Mouse (Mus musculus) kidney, embryonic 15.5 days (tissue): Measurements from ENCODE around the gene Pacsin2. TPM values are rescaled to one million over a fixed set of nuclear protein-coding genes. Genes with fewer than 3 reads are reported as not detected.
"Not testable (repeated sequence)": the region's sequence is repeated elsewhere in the genome, so short reads cannot be mapped to it uniquely, and the experiment has no call there.

Experiments
- ATAC-seq: fragments of 200-750 bp; cut with Nextera tagmentation; replicated peaks from 2 replicates; pipeline ENCODE4 v1.8.0; 2017; ENCODE audit warnings: moderate TSS enrichment; ENCODE audit not compliant: low FRiP score
- H3K27ac ChIP-seq: fragments of 300-500 bp; sonication (generic); 2 replicates; pipeline ENCODE4 v1.5.1; 2015; ENCODE audit warnings: mild to moderate bottlenecking, inconsistent platforms
- H3K27me3 ChIP-seq: fragments of 300-500 bp; sonication (generic); 2 replicates; pipeline ENCODE4 v1.6.1; 2015; ENCODE audit warnings: inconsistent platforms
- H3K36me3 ChIP-seq: fragments of 300-500 bp; sonication (generic); 2 replicates; pipeline ENCODE4 v1.6.1; 2015; ENCODE audit warnings: inconsistent platforms
- H3K4me1 ChIP-seq: fragments of 300-500 bp; sonication (generic); 2 replicates; pipeline ENCODE4 v1.6.1; 2015; ENCODE audit warnings: inconsistent platforms
- H3K4me2 ChIP-seq: fragments of 300-500 bp; sonication (generic); 2 replicates; pipeline ENCODE4 v1.6.1; 2015; ENCODE audit warnings: moderate library complexity, mild to moderate bottlenecking, inconsistent platforms
- H3K4me3 ChIP-seq: fragments of 300-500 bp; sonication (generic); replicated peaks from 2 replicates; pipeline ENCODE4 v1.5.1; 2015; ENCODE audit warnings: mild to moderate bottlenecking, inconsistent platforms
- H3K9ac ChIP-seq: fragments of 300-500 bp; sonication (generic); 2 replicates; pipeline ENCODE4 v1.6.1; 2015; ENCODE audit warnings: mild to moderate bottlenecking, inconsistent platforms
- H3K9me3 ChIP-seq: fragments of 300-500 bp; sonication (generic); replicated peaks from 2 replicates; pipeline ENCODE4 v1.6.1; 2016; ENCODE audit warnings: inconsistent platforms
- WGBS: fragments of 180-500 bp; shearing (Covaris S2); methylation state at CpG from one replicate; pipeline ENCODE4 v1.1.7; 2015; ENCODE audit warnings: mixed read lengths; 5-methylcytosine and 5-hydroxymethylcytosine counted together
- polyA plus RNA-seq: library from polyadenylated mRNA; unstranded; fragments of >200 nt; fragmentation: Nextera tagmentation; extraction: Ambion mirVana; gene quantifications from 2 replicates; pipeline ENCODE4 v1.2.1, GENCODE M21; 2015

The Pacsin2 gene
- polyA plus RNA-seq, 1 experiment from 2014 or later = 76.4 TPM

- Histone ChIP-seq H3K36me3 (peaks cover 3% of the 10 kb centered on the region; the same call in 1 of the 2 replicates), H3K9me3 (no peaks in the 10 kb centered on the region), H3K27ac (peak overlapping the region; percentile 39; the same call in 1 of the 2 replicates), H3K4me3 (no peak overlapping the region), H3K27me3 (no peaks in the 10 kb centered on the region), H3K9ac (no peak overlapping the region), H3K4me1 (peaks cover 14% of the 10 kb centered on the region; the same call in 1 of the 2 replicates), H3K4me2 (no peak overlapping the region)
- ATAC-seq = no peak
- WGBS = 79% methylated on average over 4 of the region's 4 CpGs
These were observed 52.8 kb downstream of the Pacsin2 start for GRCm38 (mm10) chr15:83411616-83412015.

GRCm38 (mm10) chr15:83410735-83411134 lies 53.7 kb downstream of the Pacsin2 start:
- no peak for ATAC-seq
- no peaks in the 10 kb centered on the region for H3K27me3 ChIP-seq
- WGBS = 75% methylated on average over 4 of the region's 4 CpGs
- no peak overlapping the region for H3K27ac ChIP-seq
- H3K36me3 ChIP-seq = peaks cover 3% of the 10 kb centered on the region; the same call in 1 of the 2 replicates
- peaks cover 14% of the 10 kb centered on the region; the same call in 1 of the 2 replicates for H3K4me1 ChIP-seq
- no peak overlapping the region for H3K9ac ChIP-seq
- H3K4me3 ChIP-seq = no peak overlapping the region
- H3K4me2 ChIP-seq = no peak overlapping the region
- no peaks in the 10 kb centered on the region for H3K9me3 ChIP-seq

- no peaks in the 10 kb centered on the region for H3K27me3 ChIP-seq
- 44% methylated on average over 6 of the region's 6 CpGs for WGBS
- H3K9ac ChIP-seq = no peak overlapping the region
- peaks cover 3% of the 10 kb centered on the region; the same call in 1 of the 2 replicates for H3K36me3 ChIP-seq
- no peak overlapping the region for H3K4me2 ChIP-seq
- no peaks in the 10 kb centered on the region for H3K9me3 ChIP-seq
- no peak overlapping the region for H3K4me3 ChIP-seq
- H3K27ac ChIP-seq = no peak overlapping the region
- ATAC-seq = no peak
- peaks cover 12% of the 10 kb centered on the region; the same call in 1 of the 2 replicates for H3K4me1 ChIP-seq
These were observed 54.1 kb downstream of the Pacsin2 start for GRCm38 (mm10) chr15:83410270-83410669.

GRCm38 (mm10) chr15:83408692-83409442 lies 55.5 kb downstream of the Pacsin2 start:
- 59% methylated on average over 8 of the region's 8 CpGs for WGBS

GRCm38 (mm10) chr15:83408216-83408615 lies 56.2 kb downstream of the Pacsin2 start:
- H3K4me3 ChIP-seq = no peak overlapping the region
- no peak for ATAC-seq
- peaks cover 3% of the 10 kb centered on the region; the same call in 1 of the 2 replicates for H3K36me3 ChIP-seq
- H3K9me3 ChIP-seq = no peaks in the 10 kb centered on the region
- no peak overlapping the region for H3K27ac ChIP-seq
- no peak overlapping the region for H3K4me2 ChIP-seq
- H3K27me3 ChIP-seq = no peaks in the 10 kb centered on the region
- H3K4me1 ChIP-seq = 0 out of 2 replicates have a peak, but pooled peaks cover 9% of the 10 kb centered on the region
- no peak overlapping the region for H3K9ac ChIP-seq
- WGBS = 88% methylated on average over 5 of the region's 5 CpGs

More at GRCm38 (mm10) chr15:83408692-83409442, 55.5 kb downstream of the Pacsin2 start:
- Histone ChIP-seq H3K27ac (no peak overlapping the region), H3K4me1 (0 out of 2 replicates have a peak, but pooled peaks cover 9% of the 10 kb centered on the region), H3K4me2 (no peak overlapping the region), H3K36me3 (peaks cover 3% of the 10 kb centered on the region; the same call in 1 of the 2 replicates), H3K9ac (no peak overlapping the region), H3K27me3 (no peaks in the 10 kb centered on the region), H3K4me3 (no peak overlapping the region), H3K9me3 (no peaks in the 10 kb centered on the region)
- ATAC-seq = no peak

GRCm38 (mm10) chr15:83407502-83407901 lies 56.9 kb downstream of the Pacsin2 start:
- Histone ChIP-seq H3K4me3 (no peak overlapping the region), H3K4me2 (no peak overlapping the region), H3K9ac (no peak overlapping the region), H3K27me3 (no peaks in the 10 kb centered on the region), H3K27ac (no peak overlapping the region), H3K36me3 (peaks cover 3% of the 10 kb centered on the region; the same call in 1 of the 2 replicates), H3K9me3 (no peaks in the 10 kb centered on the region), H3K4me1 (0 out of 2 replicates have a peak, but pooled peaks cover 9% of the 10 kb centered on the region)
- 83% methylated on average over 5 of the region's 5 CpGs for WGBS
- no peak for ATAC-seq

GRCm38 (mm10) chr15:83405866-83406265 lies 58.5 kb downstream of the Pacsin2 start:
- not testable (repeated sequence) for H3K4me3 ChIP-seq, H3K27me3 ChIP-seq, H3K4me2 ChIP-seq, H3K9me3 ChIP-seq, H3K9ac ChIP-seq, H3K36me3 ChIP-seq, H3K27ac ChIP-seq
- peaks cover 20% of the 10 kb centered on the region for H3K4me1 ChIP-seq
- peak; percentile 69 for ATAC-seq
- WGBS = 91% methylated on average over 20 of the region's 40 CpGs

GRCm38 (mm10) chr15:83404008-83404407 lies 60.4 kb downstream of the Pacsin2 start:
- Histone ChIP-seq H3K4me3 (no peak overlapping the region), H3K4me2 (no peak overlapping the region), H3K27me3 (no peaks in the 10 kb centered on the region), H3K4me1 (peaks cover 26% of the 10 kb centered on the region), H3K27ac (no peak overlapping the region), H3K9me3 (no peaks in the 10 kb centered on the region), H3K9ac (no peak overlapping the region), H3K36me3 (peaks cover 5% of the 10 kb centered on the region; the same call in 1 of the 2 replicates)
- ATAC-seq = no peak
- 82% methylated on average over 3 of the region's 3 CpGs for WGBS

- H3K4me1 ChIP-seq = peaks cover 34% of the 10 kb centered on the region
- no peak overlapping the region for H3K4me3 ChIP-seq
- H3K36me3 ChIP-seq = peaks cover 5% of the 10 kb centered on the region; the same call in 1 of the 2 replicates
- WGBS = 81% methylated on average over 5 of the region's 5 CpGs
- H3K27me3 ChIP-seq = no peaks in the 10 kb centered on the region
- H3K9me3 ChIP-seq = no peaks in the 10 kb centered on the region
- H3K4me2 ChIP-seq = no peak overlapping the region
- H3K9ac ChIP-seq = no peak overlapping the region
- no peak for ATAC-seq
- H3K27ac ChIP-seq = no peak overlapping the region
These were observed 61.4 kb downstream of the Pacsin2 start for GRCm38 (mm10) chr15:83403016-83403415.

GRCm38 (mm10) chr15:83392722-83393121 lies 71.7 kb downstream of the Pacsin2 start:
- H3K4me2 ChIP-seq = no peak overlapping the region
- H3K27ac ChIP-seq = no peak overlapping the region
- 79% methylated on average over 2 of the region's 2 CpGs for WGBS
- peaks cover 28% of the 10 kb centered on the region for H3K4me1 ChIP-seq
- H3K4me3 ChIP-seq = no peak overlapping the region
- H3K36me3 ChIP-seq = peaks cover 47% of the 10 kb centered on the region
- H3K27me3 ChIP-seq = no peaks in the 10 kb centered on the region
- no peak overlapping the region for H3K9ac ChIP-seq
- no peaks in the 10 kb centered on the region for H3K9me3 ChIP-seq
- no peak for ATAC-seq

- Histone ChIP-seq H3K4me2 (no peak overlapping the region), H3K4me3 (no peak overlapping the region), H3K27ac (no peak overlapping the region), H3K9me3 (no peaks in the 10 kb centered on the region), H3K4me1 (no peaks in the 10 kb centered on the region), H3K36me3 (peaks cover 94% of the 10 kb centered on the region), H3K9ac (no peak overlapping the region), H3K27me3 (no peaks in the 10 kb centered on the region)
- 82% methylated on average over 2 of the region's 2 CpGs for WGBS
- ATAC-seq = no peak
These were observed 76.5 kb downstream of the Pacsin2 start for GRCm38 (mm10) chr15:83387911-83388310.

GRCm38 (mm10) chr15:83383633-83384032 lies 80.8 kb downstream of the Pacsin2 start:
- Histone ChIP-seq H3K9ac (no peak overlapping the region), H3K36me3 (peaks cover 98% of the 10 kb centered on the region), H3K27me3 (no peaks in the 10 kb centered on the region), H3K27ac (no peak overlapping the region), H3K4me2 (no peak overlapping the region), H3K4me3 (no peak overlapping the region), H3K4me1 (no peaks in the 10 kb centered on the region), H3K9me3 (no peaks in the 10 kb centered on the region)
- ATAC-seq = no peak
- WGBS = 90% methylated on average over 2 of the region's 2 CpGs
